Mouse (Mus musculus) limb, embryonic 15.5 days (tissue): ENCODE measurements around the gene Tax1bp3. TPM values are rescaled to one million over a fixed set of nuclear protein-coding genes. Genes with fewer than 3 reads are reported as not detected.

Experiments
- ATAC-seq: fragments of 200-750 bp; cut with Nextera tagmentation; 2 replicates; pipeline ENCODE4 v1.8.0; 2017; ENCODE audit warnings: low read depth, moderate TSS enrichment; ENCODE audit not compliant: insufficient number of reproducible peaks, low FRiP score, low TSS enrichment
- H3K27ac ChIP-seq: fragments of 300-500 bp; sonication (generic); 2 replicates; pipeline ENCODE4 v1.5.1; 2015; ENCODE audit warnings: moderate library complexity, mild to moderate bottlenecking, inconsistent platforms
- H3K27me3 ChIP-seq: fragments of 300-500 bp; sonication (generic); 2 replicates; pipeline ENCODE4 v1.6.1; 2015; ENCODE audit warnings: inconsistent platforms
- H3K36me3 ChIP-seq: fragments of 300-500 bp; sonication (generic); 2 replicates; pipeline ENCODE4 v1.6.1; 2015; ENCODE audit warnings: inconsistent platforms
- H3K4me1 ChIP-seq: fragments of 300-500 bp; sonication (generic); 2 replicates; pipeline ENCODE4 v1.6.1; 2015; ENCODE audit warnings: inconsistent platforms
- H3K4me2 ChIP-seq: fragments of 300-500 bp; sonication (generic); 2 replicates; pipeline ENCODE4 v1.6.1; 2015; ENCODE audit warnings: mild to moderate bottlenecking, inconsistent platforms
- H3K4me3 ChIP-seq: fragments of 300-500 bp; sonication (generic); 2 replicates; pipeline ENCODE4 v1.5.1; 2015; ENCODE audit warnings: mild to moderate bottlenecking, inconsistent platforms
- H3K9ac ChIP-seq: fragments of 300-500 bp; sonication (generic); 2 replicates; pipeline ENCODE4 v1.6.1; 2015; ENCODE audit warnings: inconsistent platforms
- H3K9me3 ChIP-seq: fragments of 300-500 bp; sonication (generic); 2 replicates; pipeline ENCODE4 v1.6.1; 2016; ENCODE audit warnings: inconsistent platforms
- whole genome bisulfite sequencing: fragments of 180-500 bp; shearing (Covaris S2); methylation state at CpG from one replicate; pipeline ENCODE4 v1.1.7; 2015; 5-methylcytosine and 5-hydroxymethylcytosine counted together
- polyA plus RNA-seq: library from polyadenylated mRNA; unstranded; fragments of >200 nt; fragmentation: Nextera tagmentation; extraction: Ambion mirVana; gene quantifications from 2 replicates; pipeline ENCODE4 v1.2.1, GENCODE M21; 2015

Gene Tax1bp3
- 217 and 224 TPM in 2 replicates for polyA plus RNA-seq

- Histone ChIP-seq H3K27ac (peak within 1 kb of the TSS; percentile 96), H3K9me3 (no peaks in the 10 kb centered on the region), H3K9ac (peak within 1 kb of the TSS; percentile 86), H3K4me1 (peaks cover 35% of the 10 kb centered on the region), H3K4me3 (peak within 1 kb of the TSS; percentile 78), H3K27me3 (no peaks in the 10 kb centered on the region), H3K4me2 (peak within 1 kb of the TSS; percentile 60), H3K36me3 (peaks cover 20% of the 10 kb centered on the region)
- WGBS, result under 1% methylated on average over 81 of the region's 81 CpGs
- ATAC-seq, result peak; percentile 97
These were observed at the start of gene Tax1bp3, which contains the start of gene Emc6 for GRCm38 (mm10) chr11:73176608-73177508. TSS of gene Tax1bp3 (plus strand) at chr11:73177083. TSS of gene Emc6 (minus strand) at chr11:73177037.

- Histone ChIP-seq H3K27ac (no peak overlapping the region), H3K9me3 (no peaks in the 10 kb centered on the region), H3K4me3 (no peak overlapping the region), H3K4me2 (no peak overlapping the region), H3K4me1 (peaks cover 13% of the 10 kb centered on the region), H3K36me3 (0 out of 2 replicates have a peak, but pooled peaks cover 13% of the 10 kb centered on the region), H3K9ac (no peak overlapping the region), H3K27me3 (no peaks in the 10 kb centered on the region)
- 68% methylated on average over 7 of the region's 7 CpGs for WGBS
- no peak for ATAC-seq
These were observed 45.9 kb upstream of the Tax1bp3 start for GRCm38 (mm10) chr11:73131020-73131419.

- H3K4me3 ChIP-seq, result no peak overlapping the region
- H3K9me3 ChIP-seq, result no peaks in the 10 kb centered on the region
- no peak overlapping the region for H3K4me2 ChIP-seq
- H3K4me1 ChIP-seq, result peaks cover 31% of the 10 kb centered on the region
- H3K36me3 ChIP-seq, result 0 out of 2 replicates have a peak, but pooled peaks cover 13% of the 10 kb centered on the region
- ATAC-seq, result no peak
- no peak overlapping the region for H3K9ac ChIP-seq
- 91% methylated on average over 6 of the region's 6 CpGs for WGBS
- no peaks in the 10 kb centered on the region for H3K27me3 ChIP-seq
- no peak overlapping the region for H3K27ac ChIP-seq
These were observed 43.9 kb upstream of the Tax1bp3 start for GRCm38 (mm10) chr11:73132999-73133398.

DNA sequence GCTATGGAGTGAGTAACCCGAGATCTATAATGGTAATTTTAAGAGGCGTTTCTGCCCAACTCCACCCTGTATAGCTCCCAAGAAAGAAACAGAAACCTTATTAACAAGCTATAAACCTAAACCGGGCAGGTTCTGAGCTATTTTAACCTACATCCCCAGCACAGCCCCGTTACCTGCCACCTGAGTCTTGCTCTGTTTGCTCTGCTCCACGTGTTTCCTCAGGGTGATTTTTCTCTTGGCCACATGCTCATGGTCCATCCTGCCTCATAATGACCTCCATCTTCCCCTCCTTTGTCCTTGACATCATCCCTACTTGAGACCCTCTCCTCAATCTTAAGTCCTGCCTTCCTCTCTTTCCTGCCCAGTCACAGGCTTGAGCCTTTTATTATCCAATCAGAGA lies 42.7 kb upstream of the Tax1bp3 start:
- ATAC-seq, result no peak
- no peak overlapping the region; the same call in 1 of the 2 replicates for H3K4me2 ChIP-seq
- 44% methylated on average over 5 of the region's 5 CpGs for WGBS
- no peak overlapping the region for H3K9ac ChIP-seq
- H3K36me3 ChIP-seq, result 0 out of 2 replicates have a peak, but pooled peaks cover 13% of the 10 kb centered on the region
- no peak overlapping the region for H3K4me3 ChIP-seq
- no peak overlapping the region for H3K27ac ChIP-seq
- no peaks in the 10 kb centered on the region for H3K27me3 ChIP-seq
- no peaks in the 10 kb centered on the region for H3K9me3 ChIP-seq
- H3K4me1 ChIP-seq, result peaks cover 31% of the 10 kb centered on the region

- peak overlapping the region; percentile 85 for H3K4me2 ChIP-seq
- no peak overlapping the region for H3K27ac ChIP-seq
- 0 out of 2 replicates have a peak, but pooled peaks cover 6% of the 10 kb centered on the region for H3K36me3 ChIP-seq
- no peak for ATAC-seq
- H3K9me3 ChIP-seq, result no peaks in the 10 kb centered on the region
- peak overlapping the region; percentile 66 for H3K4me3 ChIP-seq
- 76% methylated on average over 6 of the region's 6 CpGs for WGBS
- H3K4me1 ChIP-seq, result peaks cover 31% of the 10 kb centered on the region
- H3K9ac ChIP-seq, result no peak overlapping the region
- H3K27me3 ChIP-seq, result no peaks in the 10 kb centered on the region
These were observed 40.3 kb upstream of the Tax1bp3 start for GRCm38 (mm10) chr11:73136587-73136986.

- Histone ChIP-seq H3K27me3 (no peaks in the 10 kb centered on the region), H3K9me3 (no peaks in the 10 kb centered on the region), H3K27ac (no peak overlapping the region), H3K4me3 (peak overlapping the region; percentile 66), H3K4me1 (peaks cover 31% of the 10 kb centered on the region), H3K9ac (peak overlapping the region; percentile 65), H3K36me3 (0 out of 2 replicates have a peak, but pooled peaks cover 5% of the 10 kb centered on the region), H3K4me2 (peak overlapping the region; percentile 85)
- 27% methylated on average over 11 of the region's 11 CpGs for WGBS
- ATAC-seq, result no peak
These were observed 39.8 kb upstream of the Tax1bp3 start for GRCm38 (mm10) chr11:73137116-73137515.

- ATAC-seq, result peak; percentile 84
- under 1% methylated on average over 84 of the region's 84 CpGs for WGBS
- Histone ChIP-seq H3K4me1 (peaks cover 31% of the 10 kb centered on the region), H3K27ac (no peak within 1 kb of the TSS), H3K27me3 (no peaks in the 10 kb centered on the region), H3K36me3 (0 out of 2 replicates have a peak, but pooled peaks cover 1% of the 10 kb centered on the region), H3K4me3 (peak within 1 kb of the TSS; percentile 66), H3K4me2 (peak within 1 kb of the TSS; percentile 85), H3K9me3 (no peaks in the 10 kb centered on the region), H3K9ac (peak within 1 kb of the TSS; percentile 65)
These were observed 39.0 kb upstream of the Tax1bp3 start, which contains the start of gene Haspin for GRCm38 (mm10) chr11:73137591-73138501. TSS of gene Haspin (minus strand) at chr11:73138294.

- no peak overlapping the region for H3K4me2 ChIP-seq
- no peaks in the 10 kb centered on the region for H3K36me3 ChIP-seq
- 54% methylated on average over 1 of the region's 1 CpGs for WGBS
- H3K9ac ChIP-seq, result no peak overlapping the region
- H3K9me3 ChIP-seq, result no peaks in the 10 kb centered on the region
- H3K27me3 ChIP-seq, result no peaks in the 10 kb centered on the region
- no peaks in the 10 kb centered on the region for H3K4me1 ChIP-seq
- H3K27ac ChIP-seq, result no peak overlapping the region
- ATAC-seq, result no peak
- no peak overlapping the region for H3K4me3 ChIP-seq
These were observed 32.6 kb upstream of the Tax1bp3 start for GRCm38 (mm10) chr11:73144261-73144681.

- Histone ChIP-seq H3K4me3 (no peak overlapping the region), H3K9ac (no peak overlapping the region), H3K27ac (no peak overlapping the region), H3K4me1 (no peaks in the 10 kb centered on the region), H3K9me3 (no peaks in the 10 kb centered on the region), H3K36me3 (no peaks in the 10 kb centered on the region), H3K4me2 (no peak overlapping the region), H3K27me3 (no peaks in the 10 kb centered on the region)
- ATAC-seq, result no peak
- 54% methylated on average over 11 of the region's 11 CpGs for WGBS
These were observed 30.6 kb upstream of the Tax1bp3 start for GRCm38 (mm10) chr11:73146026-73146974.

GRCm38 (mm10) chr11:73146975-73147365 lies 29.9 kb upstream of the Tax1bp3 start:
- Histone ChIP-seq H3K27ac (no peak overlapping the region), H3K9ac (no peak overlapping the region), H3K36me3 (no peaks in the 10 kb centered on the region), H3K4me2 (no peak overlapping the region), H3K27me3 (no peaks in the 10 kb centered on the region), H3K9me3 (no peaks in the 10 kb centered on the region), H3K4me3 (no peak overlapping the region), H3K4me1 (no peaks in the 10 kb centered on the region)
- WGBS, result 60% methylated on average over 7 of the region's 7 CpGs
- ATAC-seq, result no peak

GRCm38 (mm10) chr11:73148209-73148608 lies 28.7 kb upstream of the Tax1bp3 start:
- Histone ChIP-seq H3K4me2 (no peak overlapping the region), H3K9me3 (no peaks in the 10 kb centered on the region), H3K27ac (no peak overlapping the region), H3K27me3 (no peaks in the 10 kb centered on the region), H3K36me3 (no peaks in the 10 kb centered on the region), H3K4me1 (no peaks in the 10 kb centered on the region), H3K4me3 (no peak overlapping the region), H3K9ac (no peak overlapping the region)
- WGBS, result 79% methylated on average over 9 of the region's 9 CpGs
- ATAC-seq, result no peak
